In the genomic region with DNA sequence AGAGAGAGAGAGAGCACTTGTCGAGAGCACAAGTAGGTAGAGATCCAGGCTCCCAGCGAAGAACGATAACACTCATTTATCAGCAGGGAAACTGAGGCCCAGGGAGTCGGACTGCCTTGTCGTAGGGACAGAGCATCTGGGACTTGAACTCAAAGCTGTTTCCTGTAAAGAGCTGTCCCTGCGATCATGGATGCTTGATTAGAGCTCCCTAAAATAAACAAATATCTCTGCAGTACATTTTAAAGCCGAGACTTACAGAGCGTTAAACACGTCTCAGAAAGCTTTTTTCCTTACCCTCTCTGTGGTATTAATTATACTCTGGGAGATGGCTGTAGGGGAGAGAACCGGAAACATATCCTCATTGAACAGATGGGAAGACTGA, we compare ENCODE assay signal across 7 mouse cellular contexts. TPM values are rescaled to one million over a fixed set of nuclear protein-coding genes. Genes with fewer than 3 reads are reported as not detected.
DNase-seq lines count a peak whose midpoint lies in the region; ATAC-seq lines count a peak whose summit lies in the region.

No protein-coding gene starts in this region.

- peaks cover 57% of the 10 kb centered on the region for H3K4me1 ChIP-seq in megakaryocyte, embryonic 14.5 days
- H3K4me1 ChIP-seq in embryonic facial prominence, embryonic 15.5 days: peaks cover 42% of the 10 kb centered on the region
- H3K4me1 ChIP-seq in limb, embryonic 10.5 days: peaks cover 56% of the 10 kb centered on the region

- 19% methylated on average over 10 of the region's 10 CpGs for WGBS in embryonic facial prominence, embryonic 15.5 days
- 48% methylated on average over 10 of the region's 10 CpGs for WGBS in limb, embryonic 10.5 days

- no peak for DNase-seq in limb, embryonic 10.5 days (ENCODE audit: low spot score)
- peak; percentile 46 for DNase-seq in splenic B cell, adult 2 months (ENCODE audit: low read depth, low spot score)
- no peak for DNase-seq in ovary, adult 18-20 months (ENCODE audit: low spot score)
- no peak for DNase-seq in kidney, postnatal 10 days

- peak overlapping the region; percentile 80 for H3K9ac ChIP-seq in embryonic facial prominence, embryonic 15.5 days

- no peaks in the 10 kb centered on the region for H3K27me3 ChIP-seq in megakaryocyte, embryonic 14.5 days (replicated peaks)
- no peaks in the 10 kb centered on the region for H3K27me3 ChIP-seq in embryonic facial prominence, embryonic 15.5 days
- no peaks in the 10 kb centered on the region for H3K27me3 ChIP-seq in limb, embryonic 10.5 days (ENCODE audit: low read depth, poor library complexity, severe bottlenecking)
- H3K27me3 ChIP-seq in splenic B cell, adult 2 months (ENCODE audit: control insufficient read depth, insufficient read depth, low read length, poor library complexity, severe bottlenecking): no peaks in the 10 kb centered on the region

- H3K36me3 ChIP-seq in megakaryocyte, embryonic 14.5 days (replicated peaks; ENCODE audit: low read length): peaks cover 31% of the 10 kb centered on the region
- H3K36me3 ChIP-seq in embryonic facial prominence, embryonic 15.5 days: peaks cover 9% of the 10 kb centered on the region
- peaks cover 4% of the 10 kb centered on the region for H3K36me3 ChIP-seq in limb, embryonic 10.5 days
- H3K36me3 ChIP-seq in splenic B cell, adult 2 months (ENCODE audit: control insufficient read depth, insufficient read depth, low read length, poor library complexity, severe bottlenecking): peaks cover 21% of the 10 kb centered on the region

- peak overlapping the region; percentile 91 for H3K27ac ChIP-seq in embryonic facial prominence, embryonic 15.5 days (replicated peaks)
- H3K27ac ChIP-seq in limb, embryonic 10.5 days: 0 out of 2 replicates have a peak overlapping the region, but pooled peaks have one; percentile 89

- no peak for ATAC-seq in megakaryocyte, adult 5-6 weeks (ENCODE audit: poor library complexity, severe bottlenecking)
- ATAC-seq in embryonic facial prominence, embryonic 15.5 days (ENCODE audit: insufficient number of reproducible peaks, low FRiP score, low TSS enrichment, low read depth): no peak

- peak overlapping the region; percentile 98 for H3K4me3 ChIP-seq in megakaryocyte, embryonic 14.5 days (replicated peaks)
- peak overlapping the region; percentile 82 for H3K4me3 ChIP-seq in embryonic facial prominence, embryonic 15.5 days (replicated peaks)
- peak overlapping the region; percentile 80 for H3K4me3 ChIP-seq in limb, embryonic 10.5 days

- H3K4me2 ChIP-seq in embryonic facial prominence, embryonic 15.5 days (replicated peaks): peak overlapping the region; percentile 73

- no peaks in the 10 kb centered on the region for H3K9me3 ChIP-seq in megakaryocyte, embryonic 14.5 days
- H3K9me3 ChIP-seq in embryonic facial prominence, embryonic 15.5 days (replicated peaks): no peaks in the 10 kb centered on the region
- H3K9me3 ChIP-seq in limb, embryonic 10.5 days (replicated peaks): no peaks in the 10 kb centered on the region

RNA-seq across cellular contexts. Expression of a gene that starts 0.7 kb away (rescaled TPM):
- 136 and 219 TPM in 2 replicates for polyA plus RNA-seq in megakaryocyte, embryonic 14.5 days (2012; ENCODE audit: insufficient read depth, low replicate concordance)
- 142 and 156 TPM in 2 replicates for total RNA-seq in megakaryocyte, adult 5-6 weeks (2015)
- total RNA-seq in megakaryocyte, adult 5-6 weeks (2017): 116 and 142 TPM in 2 replicates
- 121 and 126 TPM in 2 replicates for polyA plus RNA-seq in embryonic facial prominence, embryonic 15.5 days (2015; fragmentation: Nextera tagmentation; extraction: Ambion mirVana)
- polyA plus RNA-seq in limb, embryonic 10.5 days (2016; fragmentation: Nextera tagmentation; extraction: Ambion mirVana): 77.1 and 100 TPM in 2 replicates

RNA-seq across cellular contexts. Expression of a gene that starts 6.3 kb away (rescaled TPM):
- 0.50 TPM in 1 of 2 replicates, not detected in the other for polyA plus RNA-seq in megakaryocyte, embryonic 14.5 days (2012; ENCODE audit: insufficient read depth, low replicate concordance)
- 0.64 and 1.0 TPM in 2 replicates for total RNA-seq in megakaryocyte, adult 5-6 weeks (2015)
- total RNA-seq in megakaryocyte, adult 5-6 weeks (2017): 0.18 and 0.24 TPM in 2 replicates
- polyA plus RNA-seq in embryonic facial prominence, embryonic 15.5 days (2015; fragmentation: Nextera tagmentation; extraction: Ambion mirVana): 0.59 and 0.69 TPM in 2 replicates
- 0.31 and 0.36 TPM in 2 replicates for polyA plus RNA-seq in limb, embryonic 10.5 days (2016; fragmentation: Nextera tagmentation; extraction: Ambion mirVana)

RNA-seq across cellular contexts. Expression of a gene that starts 19.3 kb away (rescaled TPM):
- polyA plus RNA-seq in megakaryocyte, embryonic 14.5 days (2012; ENCODE audit: insufficient read depth, low replicate concordance): 171 and 2,463 TPM in 2 replicates
- 1,493 and 1,909 TPM in 2 replicates for total RNA-seq in megakaryocyte, adult 5-6 weeks (2015)
- 575 and 756 TPM in 2 replicates for total RNA-seq in megakaryocyte, adult 5-6 weeks (2017)
- polyA plus RNA-seq in embryonic facial prominence, embryonic 15.5 days (2015; fragmentation: Nextera tagmentation; extraction: Ambion mirVana): 2,979 and 3,008 TPM in 2 replicates
- 2,143 and 2,281 TPM in 2 replicates for polyA plus RNA-seq in limb, embryonic 10.5 days (2016; fragmentation: Nextera tagmentation; extraction: Ambion mirVana)

RNA-seq across cellular contexts. Expression of a gene that starts 33.6 kb away (rescaled TPM):
- polyA plus RNA-seq in megakaryocyte, embryonic 14.5 days (2012; ENCODE audit: insufficient read depth, low replicate concordance): not detected in 2 replicates
- total RNA-seq in megakaryocyte, adult 5-6 weeks (2015): not detected in 2 replicates
- total RNA-seq in megakaryocyte, adult 5-6 weeks (2017): not detected in 2 replicates
- 0.09 TPM in 1 of 2 replicates, not detected in the other for polyA plus RNA-seq in embryonic facial prominence, embryonic 15.5 days (2015; fragmentation: Nextera tagmentation; extraction: Ambion mirVana)
- polyA plus RNA-seq in limb, embryonic 10.5 days (2016; fragmentation: Nextera tagmentation; extraction: Ambion mirVana): not detected in 2 replicates

RNA-seq across cellular contexts. Expression of a gene that starts 33.7 kb away (rescaled TPM):
- not detected in 2 replicates for polyA plus RNA-seq in megakaryocyte, embryonic 14.5 days (2012; ENCODE audit: insufficient read depth, low replicate concordance)
- total RNA-seq in megakaryocyte, adult 5-6 weeks (2015): not detected in 2 replicates
- total RNA-seq in megakaryocyte, adult 5-6 weeks (2017): not detected in 2 replicates
- polyA plus RNA-seq in embryonic facial prominence, embryonic 15.5 days (2015; fragmentation: Nextera tagmentation; extraction: Ambion mirVana): not detected in 2 replicates
- not detected in 2 replicates for polyA plus RNA-seq in limb, embryonic 10.5 days (2016; fragmentation: Nextera tagmentation; extraction: Ambion mirVana)
